Mouse (Mus musculus): ENCODE results near the gene Med28. TPM values are rescaled to one million over a fixed set of nuclear protein-coding genes. Genes with fewer than 3 reads are reported as not detected.

The Med28 gene
- total RNA-seq, 1 experiment: 122 TPM

DNA sequence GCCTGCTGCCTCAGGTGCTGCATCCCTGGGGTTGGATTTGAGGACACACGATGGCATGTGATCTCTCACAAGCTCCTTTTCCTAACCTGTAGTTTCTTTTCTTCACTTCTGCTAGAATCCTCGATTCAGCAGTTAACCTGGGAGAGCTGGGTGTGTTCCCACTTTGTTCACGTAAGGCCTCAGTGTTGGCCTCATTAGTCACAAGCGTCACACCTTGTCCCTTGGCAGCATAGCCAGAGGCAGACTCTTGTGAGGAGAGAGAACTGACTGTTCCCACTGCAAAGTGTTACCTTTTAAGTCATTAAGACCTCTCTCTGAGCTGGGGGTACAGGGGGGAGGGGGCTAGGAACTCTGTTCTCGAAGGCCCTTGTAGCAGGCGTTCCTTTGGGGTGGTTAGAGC, 7.1 kb upstream of the Med28 start:
- in situ Hi-C loops (cut with MboI; ENCODE audit: low sequenced_read_pairs in 2 of 2, unreplicated experiment in 2 of 2): no loop called here

DNA sequence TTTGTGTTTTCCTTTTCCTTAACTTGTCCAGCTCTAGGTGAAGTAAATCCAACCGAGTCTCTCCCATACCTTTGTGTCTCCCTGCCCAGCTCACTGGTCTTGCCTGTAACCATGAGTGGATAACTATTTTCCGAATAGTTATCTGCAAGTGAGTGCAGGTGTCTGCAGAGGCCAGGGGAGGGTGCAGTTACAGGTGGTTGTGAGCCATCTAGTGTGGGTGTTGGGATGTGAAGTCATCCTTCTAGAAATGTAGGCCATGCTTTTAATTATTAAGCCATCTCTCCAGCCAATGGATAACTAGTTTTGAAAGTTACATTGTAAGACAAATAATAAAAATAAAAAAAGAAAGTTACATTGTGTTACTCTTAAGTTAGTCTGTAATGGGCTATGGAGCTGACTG, 6.5 kb upstream of the Med28 start:
- H3K36me3 ChIP-seq (ENCODE audit: control insufficient read depth, insufficient read depth, low read length, poor library complexity, severe bottlenecking): peaks cover 30% of the 10 kb centered on the region
- H3K9me3 ChIP-seq (ENCODE audit: control insufficient read depth, insufficient read depth, low read depth, low read length): no peaks in the 10 kb centered on the region
- H3K27ac ChIP-seq (ENCODE audit: insufficient read depth, low read depth, low read length, poor library complexity, severe bottlenecking): no peak overlapping the region
- TF ChIP-seq CHD2 (IDR thresholded peaks at IDR 0.05; ENCODE audit: low read depth, low read length): no peak
- no peaks in the 10 kb centered on the region for H3K4me1 ChIP-seq (ENCODE audit: control insufficient read depth in 2 of 2, insufficient read depth in 2 of 2, low read length in 2 of 2, poor library complexity in 1 of 2)
- in situ Hi-C loops (cut with MboI; ENCODE audit: low sequenced_read_pairs in 2 of 2, unreplicated experiment in 2 of 2): no loop called here
- H3K4me3 ChIP-seq (ENCODE audit: insufficient read depth in 1 of 2, low read depth in 1 of 2, low read length in 2 of 2, poor library complexity in 1 of 2, severe bottlenecking in 1 of 2): no peak overlapping the region
- H3K9ac ChIP-seq (ENCODE audit: insufficient read depth, low read depth, low read length, poor library complexity, severe bottlenecking): no peak overlapping the region
- DNase-seq (ENCODE audit: low read depth, low spot score): no peak

More for the DNA sequence above, 7.1 kb upstream of the Med28 start:
- Histone ChIP-seq H3K4me3 (ENCODE audit: insufficient read depth in 1 of 2, low read depth in 1 of 2, low read length in 2 of 2, poor library complexity in 1 of 2, severe bottlenecking in 1 of 2) (no peak overlapping the region), H3K9me3 (ENCODE audit: control insufficient read depth, insufficient read depth, low read depth, low read length) (no peaks in the 10 kb centered on the region), H3K36me3 (ENCODE audit: control insufficient read depth, insufficient read depth, low read length, poor library complexity, severe bottlenecking) (peaks cover 33% of the 10 kb centered on the region), H3K4me1 (ENCODE audit: control insufficient read depth in 2 of 2, insufficient read depth in 2 of 2, low read length in 2 of 2, poor library complexity in 1 of 2) (no peaks in the 10 kb centered on the region), H3K27ac (ENCODE audit: insufficient read depth, low read depth, low read length, poor library complexity, severe bottlenecking) (no peak overlapping the region), H3K9ac (ENCODE audit: insufficient read depth, low read depth, low read length, poor library complexity, severe bottlenecking) (no peak overlapping the region)
- DNase-seq (ENCODE audit: low read depth, low spot score): no peak
- TF ChIP-seq MAFK (IDR thresholded peaks at IDR 0.05; ENCODE audit: insufficient read depth, low read depth, low read length) (no peak), CHD2 (IDR thresholded peaks at IDR 0.05; ENCODE audit: low read depth, low read length) (no peak), ZNF384 (IDR thresholded peaks at IDR 0.05; ENCODE audit: low read depth, low read length) (no peak), ZC3H11A (IDR thresholded peaks at IDR 0.05; ENCODE audit: borderline replicate concordance, low read depth, low read length) (no peak), HCFC1 (IDR thresholded peaks at IDR 0.05; ENCODE audit: borderline replicate concordance, insufficient read depth, low read length) (no peak)

DNA sequence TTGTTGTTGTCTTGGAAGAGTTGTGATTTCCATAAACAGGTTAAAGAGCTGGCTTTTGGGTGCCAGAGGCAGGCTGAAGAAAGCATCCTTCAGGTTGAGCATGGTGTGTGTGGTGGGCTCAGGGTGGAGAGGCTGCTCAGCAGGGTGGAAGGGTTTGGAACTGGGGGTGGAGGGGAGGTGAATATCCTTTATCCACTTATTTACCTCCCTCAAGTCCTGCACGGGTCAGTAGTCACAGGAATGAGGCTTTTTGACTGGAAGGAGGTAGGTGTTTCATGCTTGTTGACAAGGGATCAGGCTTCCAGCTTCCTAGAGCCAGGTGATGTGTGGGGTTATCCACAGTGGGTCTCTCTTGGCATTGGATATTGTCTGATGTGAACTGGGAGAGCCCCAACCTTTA, 5.4 kb upstream of the Med28 start:
- DNase-seq (ENCODE audit: low read depth, low spot score): no peak
- Histone ChIP-seq H3K27ac (ENCODE audit: insufficient read depth, low read depth, low read length, poor library complexity, severe bottlenecking) (no peak overlapping the region), H3K36me3 (ENCODE audit: control insufficient read depth, insufficient read depth, low read length, poor library complexity, severe bottlenecking) (peaks cover 26% of the 10 kb centered on the region), H3K9me3 (ENCODE audit: control insufficient read depth, insufficient read depth, low read depth, low read length) (no peaks in the 10 kb centered on the region), H3K9ac (ENCODE audit: insufficient read depth, low read depth, low read length, poor library complexity, severe bottlenecking) (no peak overlapping the region; the same call in 1 of the 2 replicates), H3K4me1 (ENCODE audit: control insufficient read depth in 2 of 2, insufficient read depth in 2 of 2, low read length in 2 of 2, poor library complexity in 1 of 2) (no peaks in the 10 kb centered on the region), H3K4me3 (ENCODE audit: insufficient read depth in 1 of 2, low read depth in 1 of 2, low read length in 2 of 2, poor library complexity in 1 of 2, severe bottlenecking in 1 of 2) (no peak overlapping the region)
- in situ Hi-C loops (cut with MboI; ENCODE audit: low sequenced_read_pairs in 2 of 2, unreplicated experiment in 2 of 2): no loop called here
- TF ChIP-seq ZC3H11A (IDR thresholded peaks at IDR 0.05; ENCODE audit: borderline replicate concordance, low read depth, low read length) (no peak), ZNF384 (IDR thresholded peaks at IDR 0.05; ENCODE audit: low read depth, low read length) (no peak), CHD2 (IDR thresholded peaks at IDR 0.05; ENCODE audit: low read depth, low read length) (no peak), MAFK (IDR thresholded peaks at IDR 0.05; ENCODE audit: insufficient read depth, low read depth, low read length) (no peak), HCFC1 (IDR thresholded peaks at IDR 0.05; ENCODE audit: borderline replicate concordance, insufficient read depth, low read length) (no peak)

DNA sequence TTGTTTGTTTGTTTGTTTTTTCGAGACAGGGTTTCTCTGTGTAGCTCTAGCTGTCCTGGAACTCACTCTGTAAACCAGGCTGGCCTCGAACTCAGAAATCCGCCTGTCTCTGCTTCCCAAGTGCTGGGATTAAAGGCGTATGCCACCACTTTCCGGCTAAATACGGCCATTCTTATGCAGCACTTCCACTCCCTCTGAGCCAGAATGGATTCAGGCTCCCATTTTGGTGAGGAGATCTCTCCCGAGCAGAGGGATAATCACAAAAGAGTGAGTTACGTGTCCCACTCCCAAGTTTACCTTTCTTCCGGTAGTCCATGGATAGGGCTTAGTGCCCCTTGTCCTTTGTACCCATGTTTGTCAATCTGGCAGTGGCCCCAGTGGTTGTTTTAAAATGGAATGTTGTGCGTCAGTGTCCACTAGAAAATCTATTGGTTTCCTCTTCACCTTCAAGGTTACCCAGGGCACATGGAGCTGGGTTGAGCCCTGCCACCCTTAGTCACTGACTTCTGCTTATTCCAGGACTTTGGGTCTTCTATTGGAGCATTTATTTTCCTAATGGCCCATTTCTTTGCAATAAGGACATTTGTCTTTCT, 4.8 kb upstream of the Med28 start:
- Histone ChIP-seq H3K4me3 (ENCODE audit: insufficient read depth in 1 of 2, low read depth in 1 of 2, low read length in 2 of 2, poor library complexity in 1 of 2, severe bottlenecking in 1 of 2) (no peak overlapping the region), H3K9me3 (ENCODE audit: control insufficient read depth, insufficient read depth, low read depth, low read length) (no peaks in the 10 kb centered on the region), H3K36me3 (ENCODE audit: control insufficient read depth, insufficient read depth, low read length, poor library complexity, severe bottlenecking) (peaks cover 19% of the 10 kb centered on the region), H3K4me1 (ENCODE audit: control insufficient read depth in 2 of 2, insufficient read depth in 2 of 2, low read length in 2 of 2, poor library complexity in 1 of 2) (no peaks in the 10 kb centered on the region), H3K9ac (ENCODE audit: insufficient read depth, low read depth, low read length, poor library complexity, severe bottlenecking) (no peak overlapping the region), H3K27ac (ENCODE audit: insufficient read depth, low read depth, low read length, poor library complexity, severe bottlenecking) (no peak overlapping the region)
- no peak for TF ChIP-seq HCFC1 (IDR thresholded peaks at IDR 0.05; ENCODE audit: borderline replicate concordance, insufficient read depth, low read length)
- TF ChIP-seq CHD2 (IDR thresholded peaks at IDR 0.05; ENCODE audit: low read depth, low read length): no peak
- TF ChIP-seq ZC3H11A (IDR thresholded peaks at IDR 0.05; ENCODE audit: borderline replicate concordance, low read depth, low read length): no peak
- no peak for TF ChIP-seq MAFK (IDR thresholded peaks at IDR 0.05; ENCODE audit: insufficient read depth, low read depth, low read length)
- TF ChIP-seq ZNF384 (IDR thresholded peaks at IDR 0.05; ENCODE audit: low read depth, low read length): no peak
- no peak for DNase-seq (ENCODE audit: low read depth, low spot score)
- in situ Hi-C loops (cut with MboI; ENCODE audit: low sequenced_read_pairs in 2 of 2, unreplicated experiment in 2 of 2): no loop called here

DNA sequence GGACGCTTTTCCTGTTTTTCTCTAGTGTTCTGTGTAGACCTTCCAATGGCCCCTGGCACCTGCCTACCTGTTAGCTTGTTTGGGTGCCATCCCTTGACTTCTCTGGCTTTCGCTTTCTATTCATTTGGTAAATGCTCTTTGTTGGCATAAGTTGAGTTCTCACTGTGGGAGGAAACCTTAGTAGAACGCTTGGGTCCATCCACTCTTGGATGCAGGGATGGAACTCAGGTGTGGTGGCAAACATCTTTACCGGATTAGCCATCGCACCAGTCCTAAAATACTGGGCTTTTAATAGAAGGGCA, 731 bp downstream of the Med28 start:
- Histone ChIP-seq H3K4me1 (ENCODE audit: control insufficient read depth in 2 of 2, insufficient read depth in 2 of 2, low read length in 2 of 2, poor library complexity in 1 of 2) (peaks cover 2 to 3% of the 10 kb centered on the region in 2 experiments; a peak in 1 of 4 replicates), H3K4me3 (ENCODE audit: insufficient read depth in 1 of 2, low read depth in 1 of 2, low read length in 2 of 2, poor library complexity in 1 of 2, severe bottlenecking in 1 of 2) (peak overlapping the region; percentile 77 to 93), H3K36me3 (ENCODE audit: control insufficient read depth, insufficient read depth, low read length, poor library complexity, severe bottlenecking) (peaks cover 12% of the 10 kb centered on the region), H3K9ac (ENCODE audit: insufficient read depth, low read depth, low read length, poor library complexity, severe bottlenecking) (peak overlapping the region; percentile 89), H3K27ac (ENCODE audit: insufficient read depth, low read depth, low read length, poor library complexity, severe bottlenecking) (no peak overlapping the region), H3K9me3 (ENCODE audit: control insufficient read depth, insufficient read depth, low read depth, low read length) (no peaks in the 10 kb centered on the region)
- DNase-seq (ENCODE audit: low read depth, low spot score): no peak
- no peak for TF ChIP-seq HCFC1 (IDR thresholded peaks at IDR 0.05; ENCODE audit: borderline replicate concordance, insufficient read depth, low read length)
- no peak for TF ChIP-seq MAFK (IDR thresholded peaks at IDR 0.05; ENCODE audit: insufficient read depth, low read depth, low read length)
- no peak for TF ChIP-seq CHD2 (IDR thresholded peaks at IDR 0.05; ENCODE audit: low read depth, low read length)
- TF ChIP-seq ZNF384 (IDR thresholded peaks at IDR 0.05; ENCODE audit: low read depth, low read length): no peak
- TF ChIP-seq ZC3H11A (IDR thresholded peaks at IDR 0.05; ENCODE audit: borderline replicate concordance, low read depth, low read length): no peak
- in situ Hi-C loops (cut with MboI; ENCODE audit: low sequenced_read_pairs in 2 of 2, unreplicated experiment in 2 of 2): no loop called here
